Mouse (Mus musculus) mammary gland, adult 2 months (tissue): ENCODE data around the gene Irf2. TPM values are rescaled to one million over a fixed set of nuclear protein-coding genes. Genes with fewer than 3 reads are reported as not detected.

Source experiments
- polyA plus RNA-seq: library from polyadenylated mRNA; depleted of rRNA; stranded (reverse); fragments of >200 nt; gene quantifications from 2 replicates; pipeline ENCODE4 v1.2.3, GENCODE M21; 2012; ENCODE audit warnings: low replicate concordance; rRNA removed

Irf2 gene
- polyA plus RNA-seq: 16.8 and 19.8 TPM in 2 replicates

DNA sequence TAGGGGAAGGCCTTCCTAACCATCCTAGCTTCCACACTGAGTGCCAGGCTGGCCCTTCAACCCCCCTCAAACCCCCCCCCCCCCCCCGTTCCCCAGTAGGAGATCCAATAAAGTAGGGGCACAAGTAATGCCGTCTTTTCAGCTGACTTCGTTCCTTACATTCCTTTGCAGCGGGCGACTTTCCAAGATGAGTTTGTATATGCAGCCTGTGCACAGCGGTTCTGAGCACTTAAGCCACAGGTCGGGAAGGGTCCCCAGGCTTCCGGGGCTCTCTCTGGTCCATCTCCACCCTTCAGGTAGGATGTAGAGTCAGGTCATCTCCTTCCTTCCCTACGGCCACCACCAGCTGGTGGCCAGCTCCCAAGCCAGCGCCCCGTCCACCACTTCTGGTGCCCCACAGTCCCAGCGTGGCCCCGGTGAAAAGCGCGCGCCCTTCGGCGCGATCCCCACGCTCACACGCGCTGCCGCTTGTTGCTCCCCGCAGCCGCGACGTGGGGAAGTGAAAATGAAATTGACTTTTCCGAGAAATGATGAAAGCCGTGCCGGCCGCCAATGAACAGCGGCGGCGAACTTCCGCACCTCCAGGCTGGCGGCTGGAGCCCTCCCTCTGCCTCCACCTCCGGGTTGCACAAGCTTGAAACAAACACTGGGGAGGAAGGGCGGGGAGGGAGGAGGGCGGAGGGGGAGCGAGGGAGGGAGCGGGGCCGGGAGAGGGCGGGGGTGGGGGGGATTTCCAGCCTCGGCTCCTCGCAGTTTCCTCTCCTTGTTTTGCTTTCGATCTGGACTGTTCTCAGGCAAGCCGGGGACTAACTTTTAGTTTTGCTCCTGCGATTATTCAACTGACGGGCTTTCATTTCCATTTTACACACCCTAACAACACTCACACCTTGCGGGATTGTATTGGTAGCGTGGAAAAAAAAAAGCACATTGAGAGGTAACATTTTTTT lies at the start of gene Irf2:
Irf2 (plus strand) TSS at position 730 of the 947 bp plus-strand sequence.

Other genes with a start within 250 kb of the Irf2 start
- gene Cenpu, start 187.7 kb upstream of the Irf2 start, polyA plus RNA-seq: 0.36 and 1.5 TPM in 2 replicates
- 0.91 and 1.6 TPM in 2 replicates for gene Primpol, start 122.5 kb upstream of the Irf2 start, polyA plus RNA-seq
- gene Casp3, start 122.4 kb upstream of the Irf2 start, polyA plus RNA-seq: 4.5 and 7.7 TPM in 2 replicates
- gene Enpp6, start 247.2 kb downstream of the Irf2 start, polyA plus RNA-seq: 1.3 and 2.2 TPM in 2 replicates